Mouse (Mus musculus): ENCODE measurements at regions not wholly inside any gene's neighbourhood (a gene's known extent, or its start where the extent isn't known, plus 50 kb on each side); places are given as distances from the start of the nearest gene placed in this dataset.

DNA sequence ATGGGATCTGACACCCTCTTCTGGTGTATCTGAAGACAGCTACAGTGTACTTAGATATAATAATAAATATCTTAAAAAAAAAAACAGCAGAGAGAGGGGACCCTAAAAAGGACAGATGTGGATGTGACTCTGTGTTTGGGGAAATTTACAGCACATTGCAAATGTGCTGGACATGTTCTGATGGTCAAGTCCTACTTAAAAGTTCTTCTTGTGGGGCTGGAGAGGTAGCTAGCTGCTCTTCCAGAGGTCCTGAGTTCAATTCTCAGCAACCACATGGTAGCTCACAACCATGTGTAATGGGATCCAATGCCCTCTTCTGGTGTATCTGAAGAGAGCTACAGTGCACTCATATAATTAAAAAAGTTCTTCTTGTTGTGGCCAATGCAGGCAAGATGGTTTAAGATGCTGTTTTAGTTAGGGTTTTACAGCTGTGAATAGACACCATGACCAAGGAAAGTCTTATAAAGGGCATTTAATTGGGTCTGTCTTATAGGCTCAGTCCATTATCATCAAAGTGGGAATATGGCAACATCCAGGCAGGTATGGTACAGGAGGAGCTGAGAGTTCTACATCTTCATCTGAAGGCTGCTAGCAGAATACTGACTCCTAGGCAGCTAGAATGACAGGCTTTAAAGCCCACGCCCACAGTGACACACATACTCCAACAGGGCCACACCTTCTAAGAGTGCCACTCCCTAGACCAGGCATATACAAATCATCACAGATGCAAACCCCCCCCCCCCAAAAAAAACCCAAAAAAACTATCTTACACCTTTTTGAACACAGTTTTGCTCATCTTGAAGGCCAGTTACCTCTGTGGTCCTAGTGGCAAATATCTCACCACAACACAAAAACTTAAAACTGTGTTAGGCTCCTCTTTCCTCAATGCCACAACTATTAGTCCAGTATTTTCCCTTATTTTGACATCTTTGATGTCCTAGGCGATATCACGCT, 118.5 kb upstream of the Cpm start:
- WGBS, result 95% methylated on average over 3 of the region's 3 CpGs
- ATAC-seq (ENCODE audit: low read depth), result no peak

DNA sequence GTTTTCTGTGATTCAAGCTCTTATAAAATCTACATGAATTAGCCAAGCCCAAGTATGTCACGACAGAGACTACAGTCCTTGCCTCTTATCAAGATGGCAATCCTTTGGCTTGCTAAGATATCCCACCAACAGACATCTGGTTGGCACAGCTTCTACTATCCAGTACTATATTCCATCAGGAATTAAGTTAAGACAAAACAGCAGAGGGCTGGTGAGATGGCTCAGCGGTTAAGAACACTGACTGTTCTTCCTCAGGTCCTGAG, 119.1 kb upstream of the Cpm start:
- WGBS, result 92% methylated on average over 2 of the region's 2 CpGs
- ATAC-seq (ENCODE audit: low read depth), result no peak

More for the DNA sequence above, 118.5 kb upstream of the Cpm start:
- no peak overlapping the region for H3K27ac ChIP-seq (replicated peaks)
- no peak overlapping the region for H3K4me2 ChIP-seq
- no peaks in the 10 kb centered on the region for H3K27me3 ChIP-seq
- H3K36me3 ChIP-seq, result no peaks in the 10 kb centered on the region
- no peak overlapping the region for H3K4me3 ChIP-seq
- no peak overlapping the region for H3K9ac ChIP-seq
- no peaks in the 10 kb centered on the region for H3K9me3 ChIP-seq
- no peaks in the 10 kb centered on the region for H3K4me1 ChIP-seq (replicated peaks)

DNA sequence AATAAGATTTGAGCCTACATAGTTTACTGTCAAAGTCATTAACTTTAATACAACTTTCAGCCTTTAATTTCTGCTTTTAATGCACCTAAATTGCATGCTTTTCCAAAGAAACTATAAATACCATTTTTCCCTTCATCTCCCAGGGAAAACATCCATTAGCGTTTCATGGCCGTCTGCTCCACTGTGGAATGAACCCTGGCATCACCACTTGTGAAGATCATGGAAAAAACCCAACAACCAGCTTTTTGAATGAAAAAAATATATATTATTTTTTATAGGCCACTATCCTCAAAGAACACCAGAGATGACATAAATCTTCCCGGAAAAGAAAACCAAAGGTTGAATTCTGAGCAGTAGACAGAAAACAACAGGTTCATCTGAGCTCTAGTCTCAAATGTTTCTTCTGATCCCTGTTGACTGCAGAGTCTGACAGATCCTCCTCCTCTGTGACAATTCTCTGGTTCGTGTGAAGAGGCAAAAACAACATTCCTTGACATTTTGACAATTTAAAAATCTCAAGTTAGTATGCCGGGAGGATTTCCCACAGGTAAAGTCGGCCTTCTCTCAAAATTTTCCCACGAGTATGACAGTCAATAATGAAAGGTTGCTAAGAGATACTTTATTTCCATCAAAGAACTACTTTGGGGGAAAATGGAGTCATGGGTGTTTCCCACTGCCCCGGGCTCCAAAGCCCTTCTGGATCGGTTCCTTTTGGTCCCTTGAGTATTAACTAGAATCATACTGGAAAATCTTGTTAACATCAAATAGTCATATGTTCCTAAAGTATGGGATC, 119.7 kb upstream of the Cpm start:
- no peak for ATAC-seq (ENCODE audit: low read depth)
- WGBS, result 85% methylated on average over 9 of the region's 9 CpGs

More for the DNA sequence above, 119.1 kb upstream of the Cpm start:
- Histone ChIP-seq H3K36me3 (no peaks in the 10 kb centered on the region), H3K9me3 (no peaks in the 10 kb centered on the region), H3K27me3 (no peaks in the 10 kb centered on the region), H3K4me2 (no peak overlapping the region), H3K27ac (replicated peaks) (no peak overlapping the region), H3K4me1 (replicated peaks) (no peaks in the 10 kb centered on the region), H3K4me3 (no peak overlapping the region), H3K9ac (no peak overlapping the region)

DNA sequence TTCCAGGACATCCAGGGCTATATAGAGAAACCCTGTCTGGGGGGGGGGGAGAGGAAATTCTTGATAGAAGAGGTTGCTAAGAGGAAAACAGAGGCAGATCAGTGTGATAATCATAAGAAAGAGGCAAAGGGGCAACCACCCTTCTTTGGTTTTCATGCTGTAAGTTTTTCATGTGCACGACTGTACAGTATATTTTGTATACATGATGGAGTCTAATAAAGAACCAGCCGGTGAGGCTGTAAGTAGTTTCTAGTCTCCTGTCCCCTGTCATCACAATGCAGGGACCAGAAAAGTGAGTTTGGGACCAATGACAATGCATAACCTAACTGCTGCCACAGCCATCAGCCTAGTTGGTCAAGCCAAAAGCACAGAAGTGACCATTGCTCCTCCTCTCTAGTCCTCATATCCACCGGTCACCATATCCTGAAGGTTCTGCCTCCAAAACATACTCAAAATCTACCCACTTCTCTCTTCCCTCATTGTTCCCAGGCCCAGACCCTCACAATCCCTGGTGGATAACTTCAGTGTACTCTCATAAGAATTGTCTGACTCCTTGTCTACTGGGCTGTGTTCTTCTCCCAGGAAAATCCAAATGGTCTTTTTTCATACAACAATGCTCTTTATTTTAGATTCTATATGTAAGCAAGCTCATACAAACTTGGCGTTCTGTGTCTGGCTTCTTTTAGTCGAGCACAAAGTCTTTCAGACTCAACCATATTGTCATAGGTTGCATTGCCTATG, 122.9 kb upstream of the Cpm start:
- Histone ChIP-seq H3K36me3 (no peaks in the 10 kb centered on the region), H3K4me2 (no peak overlapping the region), H3K4me3 (no peak overlapping the region), H3K4me1 (replicated peaks) (no peaks in the 10 kb centered on the region), H3K9me3 (no peaks in the 10 kb centered on the region), H3K27ac (replicated peaks) (no peak overlapping the region), H3K9ac (no peak overlapping the region), H3K27me3 (no peaks in the 10 kb centered on the region)
- no peak for ATAC-seq (ENCODE audit: low read depth)
- 91% methylated on average over 5 of the region's 5 CpGs for WGBS

More for the DNA sequence above, 119.7 kb upstream of the Cpm start:
- Histone ChIP-seq H3K9ac (no peak overlapping the region), H3K9me3 (no peaks in the 10 kb centered on the region), H3K4me2 (no peak overlapping the region), H3K4me1 (replicated peaks) (no peaks in the 10 kb centered on the region), H3K27me3 (no peaks in the 10 kb centered on the region), H3K4me3 (no peak overlapping the region), H3K36me3 (no peaks in the 10 kb centered on the region), H3K27ac (replicated peaks) (no peak overlapping the region)

DNA sequence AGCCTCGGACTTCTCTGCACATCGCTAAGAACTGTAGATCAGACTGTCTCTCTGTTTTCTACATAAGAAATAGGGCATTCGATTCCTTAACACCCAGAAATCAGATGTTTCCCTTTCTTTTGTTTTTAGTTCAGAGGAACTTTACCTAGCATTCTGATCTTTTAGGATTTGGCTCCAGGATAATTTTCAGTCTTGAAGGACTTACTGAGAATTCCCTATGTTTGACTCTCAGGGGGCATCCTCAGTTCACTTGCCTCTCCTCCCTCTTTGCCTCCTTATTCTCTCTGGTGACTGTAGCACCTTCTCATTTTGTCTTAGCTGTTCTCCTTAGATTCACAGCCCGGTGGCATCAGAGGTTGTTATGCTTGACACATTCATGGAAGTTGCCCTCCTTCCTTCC, 123.8 kb upstream of the Cpm start:
- Histone ChIP-seq H3K4me3 (no peak overlapping the region), H3K27me3 (no peaks in the 10 kb centered on the region), H3K27ac (replicated peaks) (no peak overlapping the region), H3K4me2 (no peak overlapping the region), H3K9me3 (no peaks in the 10 kb centered on the region), H3K36me3 (no peaks in the 10 kb centered on the region), H3K4me1 (replicated peaks) (no peaks in the 10 kb centered on the region), H3K9ac (no peak overlapping the region)
- 80% methylated on average over 4 of the region's 4 CpGs for WGBS
- no peak for ATAC-seq (ENCODE audit: low read depth)

DNA sequence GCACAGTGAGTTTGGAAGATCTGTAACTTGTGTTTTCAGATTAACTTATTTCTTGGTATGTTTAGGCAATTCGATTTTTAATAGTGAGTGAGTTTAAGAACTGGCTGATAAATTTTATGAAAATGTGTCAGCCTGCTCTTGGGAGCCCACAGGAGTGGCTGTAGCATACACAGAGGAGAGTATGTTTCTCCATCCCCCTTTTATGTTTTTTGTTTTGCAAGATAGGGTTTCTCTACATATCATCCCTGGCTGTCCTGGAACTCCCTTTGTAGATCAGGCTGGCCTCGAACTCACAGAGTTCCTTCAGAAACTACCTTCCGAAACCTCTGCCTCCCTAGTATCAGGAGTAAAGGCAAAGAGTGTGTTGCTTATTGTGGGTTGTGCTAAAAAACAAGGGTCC, 124.2 kb upstream of the Cpm start:
- no peaks in the 10 kb centered on the region for H3K36me3 ChIP-seq
- no peak overlapping the region for H3K4me2 ChIP-seq
- H3K27ac ChIP-seq (replicated peaks), result no peak overlapping the region
- no peak overlapping the region for H3K9ac ChIP-seq
- WGBS, result 92% methylated on average over 3 of the region's 3 CpGs
- H3K27me3 ChIP-seq, result no peaks in the 10 kb centered on the region
- no peaks in the 10 kb centered on the region for H3K4me1 ChIP-seq (replicated peaks)
- ATAC-seq (ENCODE audit: low read depth), result no peak
- H3K4me3 ChIP-seq, result no peak overlapping the region
- no peaks in the 10 kb centered on the region for H3K9me3 ChIP-seq

DNA sequence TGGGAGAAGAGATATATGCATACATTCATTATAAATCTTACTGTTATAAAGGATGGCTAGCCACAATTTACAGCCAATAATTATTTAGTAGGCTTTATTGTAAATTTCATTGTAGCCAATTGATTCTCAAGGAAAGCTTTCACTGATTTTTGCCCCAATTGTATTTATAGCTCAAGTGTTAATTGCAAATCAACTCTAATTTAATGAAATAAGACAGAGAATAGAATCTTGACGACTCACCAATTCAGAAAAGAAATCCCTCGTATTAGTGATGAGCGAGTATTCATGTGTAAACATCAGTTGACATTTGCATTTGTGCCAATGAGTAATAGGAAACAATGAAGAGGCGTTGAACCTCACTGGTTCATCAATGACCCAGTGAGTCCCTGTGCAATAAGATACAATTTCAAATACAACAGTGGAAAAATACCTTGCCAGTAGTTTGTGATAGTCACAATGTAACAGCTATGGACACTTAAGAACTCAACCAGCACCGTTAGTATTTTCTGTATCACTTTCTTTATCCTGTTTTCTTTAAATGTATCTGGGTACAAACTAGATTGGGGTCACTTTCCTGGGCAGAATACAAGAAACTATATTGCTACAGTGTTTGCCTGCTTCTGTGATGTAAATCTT, 124.6 kb upstream of the Cpsf6 start:
- no peak overlapping the region for H3K4me2 ChIP-seq
- H3K27me3 ChIP-seq, result no peaks in the 10 kb centered on the region
- no peaks in the 10 kb centered on the region for H3K36me3 ChIP-seq
- no peak overlapping the region for H3K9ac ChIP-seq
- H3K27ac ChIP-seq (replicated peaks), result no peak overlapping the region
- H3K9me3 ChIP-seq, result no peaks in the 10 kb centered on the region
- no peak for ATAC-seq (ENCODE audit: low read depth)
- H3K4me3 ChIP-seq, result no peak overlapping the region
- 75% methylated on average over 5 of the region's 5 CpGs for WGBS
- H3K4me1 ChIP-seq (replicated peaks), result no peaks in the 10 kb centered on the region

DNA sequence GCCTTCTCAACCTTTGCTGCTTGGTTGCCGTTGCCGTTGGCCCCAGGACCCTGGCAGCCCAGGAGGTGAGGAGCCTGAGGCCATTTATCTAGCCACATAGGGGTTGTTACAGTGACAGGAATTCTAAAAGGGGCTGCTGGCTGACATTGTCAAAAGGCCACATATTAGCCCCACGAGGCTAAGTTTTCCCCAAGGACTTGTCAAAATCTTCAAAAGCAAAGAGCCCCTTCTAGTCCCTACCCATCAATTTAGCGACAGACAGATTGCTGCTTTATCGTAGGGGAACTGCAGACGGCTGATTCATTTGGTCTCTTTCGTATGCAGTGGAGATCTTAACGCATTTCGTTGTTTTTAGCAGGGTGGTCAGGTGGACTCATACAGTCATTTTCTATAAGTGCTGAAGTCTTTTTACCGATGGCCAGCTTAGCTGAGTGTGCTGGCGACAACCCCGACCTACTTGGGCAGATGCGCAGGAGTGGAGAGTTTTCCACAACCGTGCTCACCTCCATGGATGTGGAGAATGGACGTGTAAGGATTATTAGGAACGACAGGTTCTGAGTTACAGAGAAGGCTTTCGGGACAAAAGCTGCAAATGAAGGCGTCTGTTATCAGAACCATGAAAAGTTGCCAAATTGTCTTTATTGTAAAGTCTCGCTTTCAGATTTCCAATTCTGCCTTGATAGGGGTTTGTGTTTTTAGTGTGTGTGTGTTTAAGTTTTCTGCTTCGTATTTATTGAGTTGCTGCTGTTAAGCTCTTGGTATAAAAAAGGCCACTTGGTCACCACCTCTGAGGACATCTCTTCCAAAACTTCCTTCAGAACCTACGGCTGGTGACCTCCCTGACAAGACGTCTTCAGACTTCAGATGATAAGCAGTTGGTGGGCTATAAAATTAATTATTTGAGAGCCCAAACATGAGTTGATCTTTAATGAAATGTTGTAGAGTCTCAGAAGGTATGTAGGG, 123.7 kb upstream of the Cpsf6 start:
- Histone ChIP-seq H3K27me3 (no peaks in the 10 kb centered on the region), H3K4me3 (no peak overlapping the region), H3K4me1 (replicated peaks) (no peaks in the 10 kb centered on the region), H3K4me2 (no peak overlapping the region), H3K27ac (replicated peaks) (no peak overlapping the region), H3K9me3 (no peaks in the 10 kb centered on the region), H3K9ac (no peak overlapping the region), H3K36me3 (no peaks in the 10 kb centered on the region)
- WGBS, result 71% methylated on average over 22 of the region's 22 CpGs
- ATAC-seq (ENCODE audit: low read depth), result no peak

DNA sequence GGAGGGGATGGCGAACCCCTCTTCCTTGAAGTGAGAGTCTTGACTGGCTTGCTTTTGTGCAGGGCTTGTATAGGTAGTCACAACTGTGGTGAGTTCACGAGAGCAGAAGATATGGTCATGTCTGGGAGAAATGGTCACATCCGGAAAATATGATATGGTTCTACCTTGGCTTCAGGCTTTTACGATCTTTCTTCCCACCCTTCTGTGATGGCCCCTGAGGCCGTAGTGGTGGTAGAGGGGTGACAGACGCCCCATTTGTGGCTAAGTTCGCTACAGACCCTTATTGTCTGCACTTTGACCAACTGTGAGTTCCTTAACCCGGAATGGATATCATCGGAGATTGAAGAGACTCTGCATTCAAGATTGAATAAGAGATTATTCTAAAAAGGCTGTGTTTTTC, 122.9 kb upstream of the Cpsf6 start:
- Histone ChIP-seq H3K36me3 (no peaks in the 10 kb centered on the region), H3K4me2 (no peak overlapping the region), H3K27me3 (no peaks in the 10 kb centered on the region), H3K27ac (replicated peaks) (no peak overlapping the region), H3K9ac (no peak overlapping the region), H3K9me3 (no peaks in the 10 kb centered on the region), H3K4me1 (replicated peaks) (no peaks in the 10 kb centered on the region), H3K4me3 (no peak overlapping the region)
- no peak for ATAC-seq (ENCODE audit: low read depth)
- WGBS, result 88% methylated on average over 9 of the region's 9 CpGs

DNA sequence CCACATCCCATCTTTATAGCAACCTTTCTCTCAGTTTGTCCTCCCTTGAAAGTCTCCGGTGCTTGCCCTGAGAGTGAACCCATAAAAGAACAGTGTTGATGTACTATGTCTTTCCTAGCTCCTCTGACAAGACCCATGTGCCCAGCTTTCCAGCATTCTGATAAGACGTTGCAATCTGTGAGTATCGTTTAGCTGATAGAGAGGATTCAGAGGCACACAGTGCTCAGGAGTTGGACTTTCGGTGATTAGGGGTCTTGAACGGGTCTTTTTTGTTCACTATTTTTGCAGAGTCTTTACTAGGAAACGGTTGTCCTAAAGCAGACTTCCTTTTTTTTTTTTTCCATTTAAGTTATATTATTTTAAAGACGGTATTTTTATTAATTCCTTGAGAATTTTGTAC, 122.3 kb upstream of the Cpsf6 start:
- Histone ChIP-seq H3K27ac (replicated peaks) (no peak overlapping the region), H3K36me3 (no peaks in the 10 kb centered on the region), H3K4me3 (no peak overlapping the region), H3K27me3 (no peaks in the 10 kb centered on the region), H3K9ac (no peak overlapping the region), H3K9me3 (no peaks in the 10 kb centered on the region), H3K4me1 (replicated peaks) (no peaks in the 10 kb centered on the region), H3K4me2 (no peak overlapping the region)
- 94% methylated on average over 7 of the region's 7 CpGs for WGBS
- no peak for ATAC-seq (ENCODE audit: low read depth)

DNA sequence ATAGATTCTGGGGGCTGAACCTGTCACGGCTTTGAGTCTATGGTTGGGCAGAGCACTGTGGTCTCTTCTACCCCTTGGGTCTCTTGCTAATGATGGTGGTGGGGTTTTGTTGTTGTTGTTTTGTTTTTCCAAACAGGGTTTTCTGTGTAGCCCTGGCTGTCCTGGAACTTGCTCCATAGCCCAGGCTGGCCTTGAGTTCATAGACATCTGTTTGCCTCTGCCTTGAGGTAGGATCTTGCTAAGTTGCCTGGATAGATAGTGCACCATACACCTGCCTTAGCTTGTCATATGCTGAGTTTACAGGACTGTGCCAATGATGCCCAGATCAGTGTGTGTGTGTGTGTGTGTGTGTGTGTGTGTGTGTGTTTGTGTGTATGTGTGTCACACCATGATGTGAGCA, 121.6 kb upstream of the Cpsf6 start:
- no peak for ATAC-seq (ENCODE audit: low read depth)
- Histone ChIP-seq H3K9me3 (no peaks in the 10 kb centered on the region), H3K4me3 (no peak overlapping the region), H3K4me2 (no peak overlapping the region), H3K27me3 (no peaks in the 10 kb centered on the region), H3K4me1 (replicated peaks) (0 out of 2 replicates have a peak, but pooled peaks cover under 1% of the 10 kb centered on the region), H3K9ac (no peak overlapping the region), H3K36me3 (no peaks in the 10 kb centered on the region), H3K27ac (replicated peaks) (no peak overlapping the region)
- WGBS, result 94% methylated on average over 1 of the region's 1 CpGs
